Mouse (Mus musculus) kidney, postnatal 10 days (tissue): ENCODE results near the gene Micu1.
A peak's percentile ranks its signal among the peaks of the same experiment; 100 is the strongest.

Source experiments
- DNase-seq: peaks from one replicate; pipeline ENCODE4 v3.0.0; 2021; ENCODE audit warnings: mixed read lengths

Gene Micu1

DNA sequence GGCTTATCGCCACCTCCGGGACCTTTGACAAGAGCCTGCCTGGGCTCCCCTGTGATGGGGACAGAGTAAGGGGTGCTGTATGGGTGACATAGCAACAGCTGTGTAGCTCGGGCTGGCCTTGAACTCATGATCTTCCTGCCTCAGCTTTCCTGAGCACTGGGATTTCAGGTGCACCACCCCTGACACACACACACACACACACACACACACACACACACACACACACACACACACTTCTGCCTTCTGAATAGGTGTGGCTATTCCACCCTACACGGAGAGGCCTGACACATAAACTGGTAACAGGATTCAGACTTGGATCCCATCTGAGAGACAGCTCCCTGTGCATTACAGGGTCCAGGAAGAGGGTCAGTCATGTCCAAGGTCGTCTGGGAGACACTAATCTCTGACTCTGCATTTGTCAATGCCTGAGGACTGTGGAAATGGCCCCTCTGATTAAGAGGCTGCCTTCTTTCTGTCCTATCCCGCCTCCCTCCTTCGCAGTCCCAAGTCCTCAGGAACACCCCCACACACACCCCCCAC is 206.6 kb downstream of the Micu1 start:
- DNase-seq: peak; percentile 22

DNA sequence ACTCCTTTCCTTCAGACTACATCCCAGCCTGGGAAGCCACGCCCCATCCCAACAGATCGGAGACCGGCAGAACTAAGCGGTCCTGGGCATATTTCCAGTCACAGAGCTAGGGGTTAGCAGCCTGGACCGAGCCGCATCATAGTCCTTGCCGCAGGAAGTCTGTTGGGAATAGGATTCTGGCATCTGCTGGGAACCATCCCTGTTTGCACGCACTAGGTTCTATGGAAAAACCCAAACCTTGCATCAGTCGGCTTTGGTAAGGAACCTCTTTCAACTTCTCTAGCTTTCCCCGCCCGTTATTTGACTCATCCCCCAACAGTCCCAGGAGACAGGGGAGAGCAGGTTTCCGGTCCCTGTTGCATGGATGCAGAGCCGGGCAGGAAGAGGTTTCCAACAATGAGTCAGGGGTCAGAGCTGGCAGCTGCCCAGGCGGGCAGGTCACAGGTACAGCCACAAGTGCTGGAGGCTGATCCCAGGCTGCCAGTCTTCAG is 207.1 kb downstream of the Micu1 start:
- DNase-seq: peak; percentile 86

GRCm38 (mm10) chr10:59911091-59911490 is 208.8 kb downstream of the Micu1 start:
- no peak for DNase-seq

DNA sequence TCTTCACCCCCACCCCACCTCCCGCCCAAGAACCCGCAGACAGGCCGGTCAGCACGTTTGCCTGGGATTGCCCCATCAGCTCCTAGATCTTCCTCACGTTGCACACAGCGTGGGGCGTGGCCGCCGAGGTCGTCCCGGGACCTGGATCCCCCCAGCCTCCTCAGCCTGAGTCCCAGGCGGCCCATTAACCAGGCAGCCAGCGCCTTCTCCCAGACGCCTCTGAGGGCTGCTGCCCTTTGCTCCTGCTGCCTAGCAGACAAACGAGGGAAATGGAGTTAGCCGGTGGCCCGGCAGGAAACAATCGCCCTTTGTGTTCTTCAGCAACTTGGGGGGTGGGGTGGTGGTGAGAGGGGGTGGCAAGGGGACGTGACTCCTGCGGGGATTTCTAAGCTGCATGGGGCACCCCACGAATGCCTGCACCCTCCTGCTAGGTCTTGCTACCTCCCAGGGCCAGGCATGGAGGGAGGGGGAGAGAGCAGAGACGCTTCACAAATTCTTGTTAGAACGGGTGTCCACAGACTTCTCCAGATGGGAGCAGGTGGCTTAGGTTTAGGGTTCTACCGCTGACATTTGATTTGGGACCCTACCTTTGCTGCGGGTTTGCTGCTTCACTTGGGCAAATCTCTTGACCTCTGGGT is 209.4 kb downstream of the Micu1 start:
- peak; percentile 80 for DNase-seq
